Mouse (Mus musculus) CD8-positive naive resting alpha-beta T cell, adult 57 days (primary cell): Measurements from ENCODE around the gene Gm3233. TPM values are rescaled to one million over a fixed set of nuclear protein-coding genes. Genes with fewer than 3 reads are reported as not detected.

ENCODE experiments used
- total RNA-seq: library from RNA; stranded (reverse); gene quantifications from one replicate; pipeline ENCODE4 v1.2.4, GENCODE M21; 2023

The Gm3233 gene
- not detected for total RNA-seq

DNA sequence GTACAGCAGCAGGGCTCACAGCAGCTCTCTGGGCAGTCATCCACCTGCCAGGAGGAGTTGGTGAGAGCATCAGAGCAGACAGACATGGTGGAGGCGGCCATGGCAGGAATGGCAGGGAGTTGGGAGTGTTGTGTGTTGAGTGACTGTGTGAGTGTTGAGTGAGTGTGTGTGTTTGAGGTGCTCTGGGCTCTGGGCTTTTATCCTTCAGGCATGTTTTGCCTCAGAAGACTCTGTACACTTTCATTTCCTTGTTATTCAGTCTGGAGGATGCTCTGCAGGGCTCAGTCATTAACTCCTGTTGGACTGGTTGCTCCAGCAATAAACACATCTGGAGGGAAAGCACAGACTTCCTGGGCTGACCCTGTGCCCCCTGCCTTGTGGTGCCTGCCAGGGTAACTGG lies at the start of gene Gm3233:
Gene Gm3233 (minus strand): TSS at position 101 of the 400 bp plus-strand sequence.

DNA sequence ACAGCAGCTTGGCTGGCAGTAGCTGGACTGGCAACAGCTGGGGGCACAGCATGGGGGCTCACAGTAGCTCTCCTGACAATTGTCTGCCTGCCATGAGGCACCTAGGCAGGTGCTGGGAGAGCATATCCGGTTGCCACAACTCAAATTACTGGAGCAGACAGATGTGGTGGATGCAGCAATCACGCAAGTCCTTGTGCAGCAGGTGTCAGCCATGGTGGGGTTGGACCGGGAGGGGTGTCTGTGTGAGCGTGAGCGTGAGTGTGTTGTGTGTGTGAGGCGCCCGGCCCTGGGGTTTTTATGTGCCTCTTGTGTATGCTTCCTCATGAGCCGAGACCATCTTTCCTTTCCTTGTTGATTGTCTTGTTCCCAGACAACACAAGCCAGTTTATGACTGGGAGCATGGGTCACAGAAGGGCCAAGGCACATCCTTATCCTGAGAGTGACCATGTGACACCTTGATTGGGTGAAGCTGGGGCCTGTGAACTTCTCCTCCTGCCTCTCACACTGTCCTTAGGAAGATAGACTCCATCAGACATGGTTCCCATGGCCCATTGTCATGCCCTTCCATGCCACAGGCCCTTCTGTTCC lies 39.5 kb upstream of the Gm3233 start, which contains the start of gene Gm19668:
Gene Gm19668 (minus strand): TSS at position 213 of the 588 bp plus-strand sequence.

DNA sequence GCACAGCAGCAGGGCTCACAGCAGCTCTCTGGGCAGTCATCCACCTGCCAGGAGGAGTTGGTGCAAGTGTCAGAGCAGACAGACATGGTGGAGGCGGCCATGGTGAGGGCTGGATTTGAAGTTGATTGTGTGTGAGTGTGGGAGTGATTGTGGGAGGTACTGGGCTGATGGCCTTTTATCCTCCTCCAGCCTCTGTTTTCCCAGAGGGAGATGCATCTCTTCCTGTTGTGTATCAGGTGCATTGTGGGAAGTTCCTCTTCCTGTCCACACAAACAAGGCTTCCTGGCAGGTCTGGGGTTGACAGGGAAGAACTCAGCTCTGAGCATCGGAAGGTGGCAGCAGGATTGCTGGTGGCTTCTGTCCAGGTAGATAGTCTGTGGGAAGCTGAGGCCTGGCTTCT lies 35.5 kb upstream of the Gm3233 start, which contains the start of gene Gm9639:
Gene Gm9639 (minus strand): TSS at position 101 of the 400 bp plus-strand sequence.

DNA sequence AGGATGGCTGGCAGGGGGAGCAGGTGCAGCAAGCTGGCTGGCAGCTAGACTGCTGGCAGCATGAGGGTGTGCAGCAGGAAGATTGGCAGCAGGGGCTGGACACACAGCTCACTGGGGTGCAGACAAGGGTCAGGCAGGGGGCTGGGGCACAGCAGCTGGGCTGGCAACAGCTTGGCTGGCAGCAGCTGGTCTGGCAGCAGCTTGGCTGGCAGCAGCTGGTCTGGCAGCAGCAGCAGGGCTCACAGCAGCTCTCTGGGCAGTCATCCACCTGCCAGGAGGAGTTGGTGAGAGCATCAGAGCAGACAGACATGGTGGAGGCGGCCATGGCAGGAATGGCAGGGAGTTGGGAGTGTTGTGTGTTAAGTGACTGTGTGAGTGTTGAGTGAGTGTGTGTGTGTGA lies 28.4 kb upstream of the Gm3233 start, which contains the start of gene Gm7137:
Gene Gm7137 (minus strand): TSS at position 325 of the 400 bp plus-strand sequence.

DNA sequence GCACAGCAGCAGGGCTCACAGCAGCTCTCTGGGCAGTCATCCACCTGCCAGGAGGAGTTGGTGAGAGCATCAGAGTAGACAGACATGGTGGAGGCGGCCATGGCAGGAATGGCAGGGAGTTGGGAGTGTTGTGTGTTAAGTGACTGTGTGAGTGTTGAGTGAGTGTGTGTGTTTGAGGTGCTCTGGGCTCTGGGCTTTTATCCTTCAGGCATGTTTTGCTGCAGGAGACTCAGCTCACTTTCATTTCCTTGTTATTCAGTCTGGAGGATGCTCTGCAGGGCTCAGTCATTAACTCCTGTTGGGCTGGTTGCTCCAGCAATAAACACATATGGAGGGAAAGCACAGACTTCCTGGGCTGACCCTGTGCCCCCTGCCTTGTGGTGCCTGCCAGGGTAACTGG lies 23.0 kb upstream of the Gm3233 start, which contains the start of gene Gm3250:
Gene Gm3250 (minus strand): TSS at position 101 of the 400 bp plus-strand sequence.

DNA sequence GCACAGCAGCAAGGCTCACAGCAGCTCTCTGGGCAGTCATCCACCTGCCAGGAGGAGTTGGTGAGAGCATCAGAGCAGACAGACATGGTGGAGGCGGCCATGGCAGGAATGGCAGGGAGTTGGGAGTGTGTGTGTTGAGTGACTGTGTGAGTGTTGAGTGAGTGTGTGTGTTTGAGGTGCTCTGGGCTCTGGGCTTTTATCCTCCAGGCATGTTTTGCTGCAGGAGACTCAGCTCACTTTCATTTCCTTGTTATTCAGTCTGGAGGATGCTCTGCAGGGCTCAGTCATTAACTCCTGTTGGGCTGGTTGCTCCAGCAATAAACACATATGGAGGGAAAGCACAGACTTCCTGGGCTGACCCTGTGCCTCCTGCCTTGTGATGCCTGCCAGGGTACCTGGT lies 17.4 kb upstream of the Gm3233 start, which contains the start of gene Gm7138:
Gene Gm7138 (minus strand): TSS at position 101 of the 400 bp plus-strand sequence.

DNA sequence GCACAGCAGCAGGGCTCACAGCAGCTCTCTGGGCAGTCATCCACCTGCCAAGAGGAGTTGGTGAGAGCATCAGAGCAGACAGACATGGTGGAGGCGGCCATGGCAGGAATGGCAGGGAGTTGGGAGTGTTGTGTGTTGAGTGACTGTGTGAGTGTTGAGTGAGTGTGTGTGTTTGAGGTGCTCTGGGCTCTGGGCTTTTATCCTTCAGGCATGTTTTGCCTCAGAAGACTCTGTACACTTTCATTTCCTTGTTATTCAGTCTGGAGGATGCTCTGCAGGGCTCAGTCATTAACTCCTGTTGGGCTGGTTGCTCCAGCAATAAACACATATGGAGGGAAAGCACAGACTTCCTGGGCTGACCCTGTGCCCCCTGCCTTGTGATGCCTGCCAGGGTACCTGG lies 11.7 kb upstream of the Gm3233 start, which contains the start of gene Gm3238:
Gene Gm3238 (minus strand): TSS at position 101 of the 400 bp plus-strand sequence.

DNA sequence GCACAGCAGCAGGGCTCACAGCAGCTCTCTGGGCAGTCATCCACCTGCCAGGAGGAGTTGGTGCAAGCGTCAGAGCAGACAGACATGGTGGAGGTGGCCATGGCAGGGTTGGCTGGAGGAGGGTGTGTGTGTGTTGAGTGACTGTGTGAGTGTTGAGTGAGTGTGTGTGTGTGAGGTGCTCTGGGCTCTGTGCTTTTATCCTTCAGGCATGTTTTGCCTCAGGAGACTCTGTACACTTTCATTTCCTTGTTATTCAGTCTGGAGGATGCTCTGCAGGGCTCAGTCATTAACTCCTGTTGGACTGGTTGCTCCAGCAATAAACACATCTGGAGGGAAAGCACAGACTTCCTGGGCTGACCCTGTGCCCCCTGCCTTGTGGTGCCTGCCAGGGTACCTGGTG lies 8.2 kb downstream of the Gm3233 start, which contains the start of gene Gm9736:
Gene Gm9736 (minus strand): TSS at position 101 of the 400 bp plus-strand sequence.

DNA sequence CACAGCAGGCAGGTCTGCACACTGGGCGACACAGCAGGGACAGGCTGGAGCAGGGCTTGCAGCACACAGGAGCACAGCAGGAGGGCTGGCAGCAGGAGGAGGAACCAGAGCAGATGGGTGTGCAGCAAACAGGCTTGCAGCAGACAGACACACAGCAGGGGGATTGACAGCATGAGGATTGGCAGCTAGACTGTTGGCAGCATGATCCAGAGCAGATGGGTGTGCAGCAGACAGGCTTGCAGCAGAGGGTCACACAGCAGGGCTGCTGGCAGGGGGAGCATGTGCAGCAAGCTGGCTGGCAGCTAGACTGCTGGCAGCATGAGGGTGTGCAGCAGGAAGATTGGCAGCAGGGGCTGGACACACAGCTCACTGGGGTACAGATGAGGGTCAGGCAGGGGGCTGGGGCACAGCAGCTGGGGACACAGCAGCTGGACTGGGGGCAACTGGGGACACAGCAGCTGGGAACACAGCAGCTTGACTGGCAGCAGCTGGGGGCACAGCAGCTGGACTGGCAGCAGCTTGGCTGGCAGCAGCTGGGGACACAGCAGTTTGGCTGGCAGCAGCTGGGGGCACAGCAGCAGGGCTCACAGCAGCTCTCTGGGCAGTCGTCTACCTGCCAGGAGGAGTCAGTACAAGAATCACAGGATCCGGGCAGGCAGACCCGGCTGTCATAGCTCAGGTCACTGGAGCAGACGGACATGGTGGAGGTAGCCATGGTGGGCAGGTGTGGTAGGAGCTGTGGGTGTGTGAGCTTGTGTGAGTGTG lies 17.4 kb downstream of the Gm3233 start, which contains the start of gene Gm18596:
Gene Gm18596 (minus strand): TSS at position 715 of the 765 bp plus-strand sequence.

DNA sequence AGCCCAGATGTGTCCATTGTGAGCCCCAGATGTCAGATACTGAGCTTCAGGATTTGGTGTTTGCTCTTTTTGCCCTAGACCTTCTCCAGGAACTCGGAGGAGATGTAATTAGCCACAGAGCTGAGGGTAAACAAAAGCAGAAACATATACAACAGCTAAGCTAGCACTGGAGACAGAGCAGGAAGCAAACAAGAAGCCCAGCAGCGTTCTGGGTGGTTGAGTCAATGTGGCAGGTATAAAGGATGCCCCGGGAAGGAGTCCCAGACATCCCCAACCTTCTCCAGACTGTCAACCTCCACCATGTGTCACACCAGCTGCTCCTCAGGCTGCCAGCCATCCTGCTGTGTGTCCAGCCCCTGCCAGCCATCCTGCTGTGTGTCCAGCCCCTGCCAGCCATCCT lies 33.3 kb downstream of the Gm3233 start, which contains the start of gene Gm10100:
Gene Gm10100 (plus strand): TSS at position 301 of the 400 bp plus-strand sequence.

DNA sequence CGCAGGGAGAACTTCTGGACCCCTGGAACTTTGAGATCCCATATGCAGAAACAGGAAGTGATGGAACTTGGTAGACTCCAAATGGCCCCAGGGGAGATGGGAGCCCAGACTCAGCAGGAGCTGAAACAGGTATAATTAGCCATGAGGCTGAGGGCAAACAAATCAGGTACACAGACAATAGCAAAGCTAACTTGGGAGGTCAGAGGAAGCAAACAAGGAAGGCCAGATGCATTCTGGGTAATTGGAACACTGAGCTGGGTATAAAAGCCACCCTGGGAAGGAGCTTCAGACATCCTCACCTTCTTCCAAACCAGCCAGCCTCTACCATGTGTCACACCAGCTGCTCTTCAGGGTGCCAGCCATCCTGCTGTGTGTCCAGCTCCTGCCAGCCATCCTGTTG lies 39.2 kb downstream of the Gm3233 start, which contains the start of gene Krtap12-1:
Gene Krtap12-1 (plus strand): TSS at position 301 of the 400 bp plus-strand sequence.

DNA sequence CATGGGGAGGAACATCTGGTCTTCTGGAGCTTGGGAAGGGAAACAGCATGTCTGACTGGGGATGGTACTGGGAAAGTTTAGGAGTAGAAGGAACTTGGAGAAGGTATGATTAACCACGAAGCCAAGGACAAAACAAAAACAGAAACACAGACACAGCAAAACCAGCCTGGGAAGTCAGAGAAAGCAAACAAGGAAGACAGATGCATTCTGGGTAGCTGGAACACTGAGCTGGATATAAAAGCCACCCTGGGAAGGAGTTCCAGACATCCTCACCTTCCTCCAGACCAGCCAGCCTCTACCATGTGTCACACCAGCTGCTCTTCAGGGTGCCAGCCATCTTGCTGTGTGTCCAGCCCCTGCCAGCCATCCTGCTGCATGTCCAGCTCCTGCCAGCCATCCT lies 44.0 kb downstream of the Gm3233 start, which contains the start of gene Gm10142:
Gene Gm10142 (plus strand): TSS at position 301 of the 400 bp plus-strand sequence.

DNA sequence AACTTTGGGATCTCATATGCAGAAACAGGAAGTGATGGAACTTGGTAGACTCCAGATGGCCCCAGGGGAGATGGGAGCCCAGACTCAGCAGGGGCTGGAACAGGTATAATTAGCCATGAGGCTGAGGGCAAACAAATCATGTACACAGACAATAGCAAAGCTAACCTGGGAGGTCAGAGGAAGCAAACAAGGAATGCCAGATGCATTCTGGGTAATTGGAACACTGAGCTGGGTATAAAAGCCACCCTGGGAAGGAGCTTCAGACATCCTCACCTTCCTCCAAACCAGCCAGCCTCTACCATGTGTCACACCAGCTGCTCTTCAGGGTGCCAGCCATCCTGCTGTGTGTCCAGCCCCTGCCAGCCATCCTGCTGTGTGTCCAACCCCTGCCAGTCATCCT lies 48.3 kb downstream of the Gm3233 start, which contains the start of gene Gm10024:
Gene Gm10024 (plus strand): TSS at position 301 of the 400 bp plus-strand sequence.

Other genes with a start within 250 kb of the Gm3233 start
- 28.1 TPM for gene Fam207a, start 243.9 kb downstream of the Gm3233 start, total RNA-seq
- 207 TPM for gene Itgb2, start 229.4 kb downstream of the Gm3233 start, total RNA-seq
- 89.3 TPM for gene Pttg1ip, start 178.0 kb downstream of the Gm3233 start, total RNA-seq
- 49.8 TPM for gene Sumo3, start 153.6 kb downstream of the Gm3233 start, total RNA-seq
- 2.4 TPM for gene Gm49325, start 153.5 kb downstream of the Gm3233 start, total RNA-seq
- gene Ube2g2, start 137.4 kb downstream of the Gm3233 start, total RNA-seq, result 41.4 TPM
- gene Tspear, start 73.1 kb downstream of the Gm3233 start, total RNA-seq, result 1.2 TPM
- gene Gm19402, start 68.9 kb downstream of the Gm3233 start, total RNA-seq, result not detected
- not detected for gene Gm9508, start 62.4 kb downstream of the Gm3233 start, total RNA-seq
- gene Gm10272, start 53.1 kb downstream of the Gm3233 start, total RNA-seq, result not detected
- not detected for gene Gm10024, start 48.2 kb downstream of the Gm3233 start, total RNA-seq
- not detected for gene Gm10142, start 43.9 kb downstream of the Gm3233 start, total RNA-seq
- gene Krtap12-1, start 39.1 kb downstream of the Gm3233 start, total RNA-seq, result not detected
- gene Gm10100, start 33.2 kb downstream of the Gm3233 start, total RNA-seq, result not detected
- gene Gm18596, start 17.0 kb downstream of the Gm3233 start, total RNA-seq, result not detected
- gene Gm9736, start 8.3 kb downstream of the Gm3233 start, total RNA-seq, result not detected
- gene Gm3238, start 11.6 kb upstream of the Gm3233 start, total RNA-seq, result not detected
- gene Gm7138, start 17.3 kb upstream of the Gm3233 start, total RNA-seq, result not detected
- gene Gm3250, start 22.9 kb upstream of the Gm3233 start, total RNA-seq, result not detected
- not detected for gene Gm7137, start 28.5 kb upstream of the Gm3233 start, total RNA-seq
- not detected for gene Gm9639, start 35.4 kb upstream of the Gm3233 start, total RNA-seq
- not detected for gene Gm19668, start 39.5 kb upstream of the Gm3233 start, total RNA-seq
- not detected for gene Gm9507, start 52.2 kb upstream of the Gm3233 start, total RNA-seq
- gene Gm2696, start 55.0 kb upstream of the Gm3233 start, total RNA-seq, result not detected
- gene Krtap10-4, start 67.4 kb upstream of the Gm3233 start, total RNA-seq, result not detected
- not detected for gene Krtap10-10, start 76.3 kb upstream of the Gm3233 start, total RNA-seq
- gene Gm36176, start 87.1 kb upstream of the Gm3233 start, total RNA-seq, result not detected
- not detected for gene Gm10318, start 93.2 kb upstream of the Gm3233 start, total RNA-seq
- not detected for gene Gm3285, start 102.3 kb upstream of the Gm3233 start, total RNA-seq
- not detected for gene Lrrc3, start 142.9 kb upstream of the Gm3233 start, total RNA-seq
- 2.8 TPM for gene Trpm2, start 210.9 kb upstream of the Gm3233 start, total RNA-seq
- gene 1810043G02Rik, start 218.8 kb upstream of the Gm3233 start, total RNA-seq, result 10.4 TPM